Mouse (Mus musculus): ENCODE results near the gene Sh3bp1. TPM values are rescaled to one million over a fixed set of nuclear protein-coding genes. Genes with fewer than 3 reads are reported as not detected.

Gene Sh3bp1
- polyA plus RNA-seq, 1 experiment from 2014 or later = 22.7 TPM

DNA sequence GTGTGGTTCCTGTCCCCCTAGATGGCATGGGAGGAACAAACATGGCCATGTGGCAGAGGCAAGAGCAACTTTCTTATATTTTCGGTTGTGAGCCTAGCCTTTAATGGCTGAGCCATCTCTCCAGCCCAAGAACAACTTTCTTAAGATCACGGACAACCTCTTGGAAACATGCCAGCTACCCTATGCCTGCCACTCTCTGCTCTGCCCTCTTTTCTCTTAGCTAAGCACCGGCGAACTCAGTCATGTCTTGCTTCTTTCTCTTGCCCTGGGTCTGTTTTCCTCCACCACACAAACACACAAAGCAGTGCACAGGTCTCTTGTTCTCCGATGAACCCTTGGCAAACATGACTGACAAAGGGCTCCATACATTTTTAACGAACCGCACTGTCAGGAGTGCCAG lies 46.7 kb downstream of the Sh3bp1 start:
- no peak for TF ChIP-seq EP300 (optimal IDR thresholded peaks at IDR 0.05)
- no peak for TF ChIP-seq CTCF (IDR thresholded peaks at IDR 0.05; ENCODE audit: low read depth)
- ATAC-seq (ENCODE audit: low FRiP score, low TSS enrichment) (no peak), DNase-seq (ENCODE audit: low spot score) (peak; percentile 13)
- Histone ChIP-seq H3K9ac (ENCODE audit: low read length) (no peak overlapping the region), H3K27me3 (ENCODE audit: control insufficient read depth, insufficient read depth, low read length) (no peaks in the 10 kb centered on the region), H3K4me1 (replicated peaks; ENCODE audit: control insufficient read depth, insufficient read depth) (0 out of 2 replicates have a peak, but pooled peaks cover 2% of the 10 kb centered on the region), H3K27ac (replicated peaks) (no peak overlapping the region), H3K9me3 (ENCODE audit: control insufficient read depth, low read length) (no peaks in the 10 kb centered on the region), H3K36me3 (ENCODE audit: control insufficient read depth, insufficient read depth, low read length) (no peaks in the 10 kb centered on the region), H3K4me2 (replicated peaks; ENCODE audit: low read depth) (no peak overlapping the region), H3K4me3 (ENCODE audit: low read depth, low read length) (no peak overlapping the region)
- WGBS = 51% methylated on average over 7 of the region's 7 CpGs

DNA sequence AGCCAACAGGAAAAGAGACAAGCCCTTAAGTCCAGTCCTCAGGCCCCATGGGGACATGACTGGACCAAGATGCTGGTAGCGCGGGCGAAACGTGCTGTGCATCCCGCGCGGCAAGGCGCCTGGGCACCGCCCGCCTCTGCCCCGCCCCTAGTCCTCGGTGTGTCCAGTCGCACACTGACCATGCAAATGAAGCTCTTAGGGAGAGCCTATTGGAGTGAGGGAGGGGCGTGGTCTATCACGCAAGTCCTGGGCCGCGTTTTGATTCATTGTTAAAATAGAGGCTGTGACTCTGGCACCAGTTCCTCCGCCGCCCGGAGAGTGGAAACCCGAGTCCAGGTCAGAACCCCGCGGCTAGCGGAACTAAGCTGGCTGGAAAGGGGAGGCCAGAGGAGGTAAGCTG lies 48.1 kb downstream of the Sh3bp1 start, which contains the start of gene Triobp:
Gene Triobp (plus strand): TSS at position 68 of the 400 bp plus-strand sequence.
- TF ChIP-seq CTCF (IDR thresholded peaks at IDR 0.05; ENCODE audit: low read depth) = no peak
- DNase-seq (ENCODE audit: low spot score) (peak; percentile 92), ATAC-seq (ENCODE audit: low FRiP score, low TSS enrichment) (peak; percentile 97)
- no peaks in the 10 kb centered on the region for H3K9me3 ChIP-seq (ENCODE audit: control insufficient read depth, low read length)
- no peak within 1 kb of the TSS for H3K27ac ChIP-seq (replicated peaks)
- H3K27me3 ChIP-seq (ENCODE audit: control insufficient read depth, insufficient read depth, low read length) = no peaks in the 10 kb centered on the region
- peak within 1 kb of the TSS; percentile 31 for H3K4me3 ChIP-seq (ENCODE audit: low read depth, low read length)
- under 1% methylated on average over 24 of the region's 24 CpGs for WGBS
- no peaks in the 10 kb centered on the region for H3K36me3 ChIP-seq (ENCODE audit: control insufficient read depth, insufficient read depth, low read length)
- peak within 1 kb of the TSS; percentile 61 for H3K4me2 ChIP-seq (replicated peaks; ENCODE audit: low read depth)
- H3K9ac ChIP-seq (ENCODE audit: low read length) = no peak within 1 kb of the TSS; the same call in 1 of the 2 replicates
- H3K4me1 ChIP-seq (replicated peaks; ENCODE audit: control insufficient read depth, insufficient read depth) = 0 out of 2 replicates have a peak, but pooled peaks cover 2% of the 10 kb centered on the region

DNA sequence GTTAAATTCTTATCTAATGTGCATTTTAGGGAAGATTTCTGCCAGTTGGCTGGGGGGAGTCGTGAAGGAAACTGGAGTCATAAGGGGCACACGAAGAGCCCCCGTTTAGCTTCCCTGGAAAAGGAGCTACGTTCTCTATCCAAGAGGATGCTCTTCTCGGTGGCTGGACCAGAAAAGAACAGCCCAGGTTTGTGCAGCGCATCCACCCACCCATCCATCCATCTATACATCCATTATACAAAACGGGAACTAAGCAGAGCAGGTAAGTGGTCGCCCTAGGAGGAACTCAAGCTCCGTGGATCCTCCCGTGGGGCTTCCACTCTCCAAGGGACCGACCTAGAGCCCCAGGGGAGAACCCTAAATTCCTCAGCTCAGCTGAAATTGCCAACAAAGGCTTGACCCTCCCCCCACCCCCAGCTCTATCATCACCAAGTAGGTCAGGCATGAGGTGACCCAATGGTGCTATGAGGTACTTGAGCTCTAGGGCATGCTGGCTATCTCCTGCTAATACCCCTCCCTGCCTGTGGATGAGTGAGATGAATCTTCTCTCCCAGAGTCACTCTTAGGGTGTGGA lies 48.7 kb downstream of the Sh3bp1 start:
- no peaks in the 10 kb centered on the region for H3K36me3 ChIP-seq (ENCODE audit: control insufficient read depth, insufficient read depth, low read length)
- TF ChIP-seq EP300 (optimal IDR thresholded peaks at IDR 0.05) (no peak), CTCF (IDR thresholded peaks at IDR 0.05; ENCODE audit: low read depth) (no peak)
- H3K4me2 ChIP-seq (replicated peaks; ENCODE audit: low read depth) = peak overlapping the region; percentile 61
- H3K9ac ChIP-seq (ENCODE audit: low read length) = no peak overlapping the region; the same call in 1 of the 2 replicates
- 10% methylated on average over 11 of the region's 11 CpGs for WGBS
- H3K4me3 ChIP-seq (ENCODE audit: low read depth, low read length) = peak overlapping the region; percentile 31
- 0 out of 2 replicates have a peak, but pooled peaks cover 2% of the 10 kb centered on the region for H3K4me1 ChIP-seq (replicated peaks; ENCODE audit: control insufficient read depth, insufficient read depth)
- no peak overlapping the region for H3K27ac ChIP-seq (replicated peaks)
- no peaks in the 10 kb centered on the region for H3K9me3 ChIP-seq (ENCODE audit: control insufficient read depth, low read length)
- ATAC-seq (ENCODE audit: low FRiP score, low TSS enrichment) = no peak
- no peaks in the 10 kb centered on the region for H3K27me3 ChIP-seq (ENCODE audit: control insufficient read depth, insufficient read depth, low read length)
- no peak for DNase-seq (ENCODE audit: low spot score)

DNA sequence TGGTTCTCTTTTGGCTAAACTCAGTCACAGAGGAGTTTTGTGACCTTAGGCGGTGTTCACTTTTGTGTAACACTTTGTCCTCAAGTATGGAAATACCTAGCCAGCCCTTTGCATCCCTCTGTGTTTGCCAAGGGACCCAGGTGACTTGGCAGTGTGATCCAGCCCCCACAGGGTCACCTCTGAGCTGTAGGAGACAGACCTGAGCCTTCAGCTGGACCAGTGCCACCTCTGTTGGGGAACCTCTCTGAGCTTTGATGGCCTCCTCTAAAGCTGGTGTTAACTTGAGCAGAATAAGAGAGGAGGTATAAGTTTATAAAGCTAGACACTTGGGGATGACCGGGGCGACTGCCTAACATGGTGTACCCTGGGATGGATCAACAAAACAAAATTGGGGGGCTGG lies 49.3 kb downstream of the Sh3bp1 start:
- Histone ChIP-seq H3K4me2 (replicated peaks; ENCODE audit: low read depth) (no peak overlapping the region), H3K27ac (replicated peaks) (no peak overlapping the region), H3K9me3 (ENCODE audit: control insufficient read depth, low read length) (no peaks in the 10 kb centered on the region), H3K9ac (ENCODE audit: low read length) (no peak overlapping the region), H3K4me3 (ENCODE audit: low read depth, low read length) (no peak overlapping the region), H3K27me3 (ENCODE audit: control insufficient read depth, insufficient read depth, low read length) (no peaks in the 10 kb centered on the region), H3K4me1 (replicated peaks; ENCODE audit: control insufficient read depth, insufficient read depth) (0 out of 2 replicates have a peak, but pooled peaks cover 2% of the 10 kb centered on the region), H3K36me3 (ENCODE audit: control insufficient read depth, insufficient read depth, low read length) (no peaks in the 10 kb centered on the region)
- TF ChIP-seq EP300 (optimal IDR thresholded peaks at IDR 0.05) (no peak), CTCF (IDR thresholded peaks at IDR 0.05; ENCODE audit: low read depth) (no peak)
- ATAC-seq (ENCODE audit: low FRiP score, low TSS enrichment) (no peak), DNase-seq (ENCODE audit: low spot score) (no peak)
- 91% methylated on average over 3 of the region's 3 CpGs for WGBS

DNA sequence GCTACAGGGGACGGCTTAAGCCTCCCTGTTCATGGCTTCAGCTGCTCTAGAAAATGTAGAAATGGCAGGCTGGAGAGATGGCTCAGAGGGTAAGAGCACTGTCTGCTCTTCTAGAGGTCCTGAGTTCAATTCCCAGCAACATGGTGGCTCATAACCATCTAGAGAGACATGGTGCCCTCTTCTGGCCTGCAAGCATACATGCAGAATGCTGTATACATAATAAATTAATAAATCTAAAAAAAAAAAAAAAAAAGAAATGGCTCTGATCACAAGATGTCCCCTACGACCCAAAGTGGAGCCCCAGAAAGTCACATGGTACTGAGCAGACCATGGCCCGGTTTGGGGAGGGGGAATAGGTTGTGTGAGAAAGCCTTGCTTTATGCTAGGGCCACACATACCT lies 56.1 kb downstream of the Sh3bp1 start:
- Histone ChIP-seq H3K4me1 (replicated peaks; ENCODE audit: control insufficient read depth, insufficient read depth) (no peaks in the 10 kb centered on the region), H3K27me3 (ENCODE audit: control insufficient read depth, insufficient read depth, low read length) (no peaks in the 10 kb centered on the region), H3K36me3 (ENCODE audit: control insufficient read depth, insufficient read depth, low read length) (no peaks in the 10 kb centered on the region), H3K4me3 (ENCODE audit: low read depth, low read length) (no peak overlapping the region), H3K9ac (ENCODE audit: low read length) (no peak overlapping the region), H3K4me2 (replicated peaks; ENCODE audit: low read depth) (no peak overlapping the region), H3K9me3 (ENCODE audit: control insufficient read depth, low read length) (no peaks in the 10 kb centered on the region), H3K27ac (replicated peaks) (no peak overlapping the region)
- 72% methylated on average over 3 of the region's 3 CpGs for WGBS
- no peak for ATAC-seq (ENCODE audit: low FRiP score, low TSS enrichment)
- TF ChIP-seq CTCF (IDR thresholded peaks at IDR 0.05; ENCODE audit: low read depth) = peak; percentile 37
- TF ChIP-seq EP300 (optimal IDR thresholded peaks at IDR 0.05) = no peak
- DNase-seq (ENCODE audit: low spot score) = no peak

DNA sequence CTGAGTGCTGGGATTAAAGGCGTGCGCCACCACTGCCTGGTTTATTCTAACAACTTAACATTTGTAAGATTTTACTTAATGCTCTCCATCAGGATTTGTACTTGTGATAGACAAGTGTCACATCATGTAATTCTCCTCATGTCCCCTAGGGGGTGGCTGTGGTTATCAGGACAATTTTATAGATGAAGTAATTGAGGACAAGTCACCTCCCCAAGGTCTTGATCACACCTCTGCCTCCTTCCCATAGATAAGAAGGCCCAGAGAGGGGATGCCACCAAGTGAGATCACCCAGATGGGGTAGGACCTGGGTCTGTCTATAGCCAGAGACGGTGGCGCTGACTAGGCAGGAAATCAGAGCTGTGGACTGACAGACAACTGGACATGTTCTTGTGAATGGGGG lies 56.8 kb downstream of the Sh3bp1 start:
- Histone ChIP-seq H3K27me3 (ENCODE audit: control insufficient read depth, insufficient read depth, low read length) (no peaks in the 10 kb centered on the region), H3K9me3 (ENCODE audit: control insufficient read depth, low read length) (no peaks in the 10 kb centered on the region), H3K4me2 (replicated peaks; ENCODE audit: low read depth) (no peak overlapping the region), H3K27ac (replicated peaks) (no peak overlapping the region), H3K36me3 (ENCODE audit: control insufficient read depth, insufficient read depth, low read length) (no peaks in the 10 kb centered on the region), H3K4me3 (ENCODE audit: low read depth, low read length) (no peak overlapping the region), H3K4me1 (replicated peaks; ENCODE audit: control insufficient read depth, insufficient read depth) (no peaks in the 10 kb centered on the region), H3K9ac (ENCODE audit: low read length) (no peak overlapping the region)
- TF ChIP-seq CTCF (IDR thresholded peaks at IDR 0.05; ENCODE audit: low read depth) (peak; percentile 71), EP300 (optimal IDR thresholded peaks at IDR 0.05) (no peak)
- no peak for DNase-seq (ENCODE audit: low spot score)
- 70% methylated on average over 4 of the region's 4 CpGs for WGBS
- no peak for ATAC-seq (ENCODE audit: low FRiP score, low TSS enrichment)

Data from stomach, postnatal 0 days (tissue).